Mouse (Mus musculus) hindbrain, embryonic 12.5 days (tissue): Measurements from ENCODE around the gene Ippk. TPM values are rescaled to one million over a fixed set of nuclear protein-coding genes. Genes with fewer than 3 reads are reported as not detected.

ENCODE experiments used
- ATAC-seq: fragments of 200-750 bp; cut with Nextera tagmentation; 2 replicates; pipeline ENCODE4 v1.8.0; 2017; ENCODE audit warnings: moderate TSS enrichment; ENCODE audit not compliant: low FRiP score
- H3K27ac ChIP-seq: fragments of 300-500 bp; sonication (generic); 2 replicates; pipeline ENCODE4 v1.5.1; 2016; ENCODE audit warnings: mild to moderate bottlenecking
- H3K27me3 ChIP-seq: fragments of 300-500 bp; sonication (generic); 2 replicates; pipeline ENCODE4 v1.6.1; 2016; ENCODE audit warnings: mild to moderate bottlenecking
- H3K36me3 ChIP-seq: fragments of 300-500 bp; sonication (generic); 2 replicates; pipeline ENCODE4 v1.6.1; 2016; ENCODE audit warnings: mild to moderate bottlenecking
- H3K4me1 ChIP-seq: fragments of 300-500 bp; sonication (generic); 2 replicates; pipeline ENCODE4 v1.6.1; 2016
- H3K4me2 ChIP-seq: fragments of 300-500 bp; sonication (generic); replicated peaks from 2 replicates; pipeline ENCODE4 v1.6.1; 2016; ENCODE audit warnings: mild to moderate bottlenecking
- H3K4me3 ChIP-seq: fragments of 300-500 bp; sonication (generic); 2 replicates; pipeline ENCODE4 v1.5.1; 2016; ENCODE audit warnings: mild to moderate bottlenecking
- H3K9ac ChIP-seq: fragments of 300-500 bp; sonication (generic); 2 replicates; pipeline ENCODE4 v1.6.1; 2016; ENCODE audit warnings: mild to moderate bottlenecking, moderate library complexity
- H3K9me3 ChIP-seq: fragments of 300-500 bp; sonication (generic); replicated peaks from 2 replicates; pipeline ENCODE4 v1.6.1; 2016; ENCODE audit warnings: mild to moderate bottlenecking
- WGBS: fragments of 180-500 bp; shearing (Covaris S2); methylation state at CpG from one replicate; pipeline ENCODE4 v1.1.7; 2016; 5-methylcytosine and 5-hydroxymethylcytosine counted together
- polyA plus RNA-seq: library from polyadenylated mRNA; unstranded; fragments of >200 nt; fragmentation: Nextera tagmentation; extraction: Ambion mirVana; gene quantifications from 2 replicates; pipeline ENCODE4 v1.2.1, GENCODE M21; 2016

Gene Ippk
- polyA plus RNA-seq, 1 experiment from 2014 or later: 16.5 TPM

DNA sequence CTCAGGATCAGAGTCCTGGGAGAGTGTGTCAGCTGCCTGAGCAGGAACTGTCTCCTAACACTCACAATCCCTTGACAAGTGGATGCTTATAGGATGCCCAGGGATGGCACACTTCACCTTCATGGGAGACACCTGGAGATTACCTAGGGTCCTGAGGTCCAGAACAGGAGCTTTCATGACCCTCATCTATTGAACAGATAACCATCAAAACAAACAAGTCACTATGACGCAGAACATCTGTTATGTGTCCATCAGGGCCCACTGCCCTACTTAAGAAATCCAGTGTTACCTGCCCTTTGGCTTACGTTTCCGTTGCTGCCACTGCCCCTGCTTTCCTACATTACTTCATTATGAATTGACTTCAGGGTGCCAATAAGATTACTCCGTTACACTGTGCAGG is 84.7 kb downstream of the Ippk start:
- 88% methylated on average over 4 of the region's 4 CpGs for whole genome bisulfite sequencing
- Histone ChIP-seq H3K4me3 (no peak overlapping the region), H3K9ac (no peak overlapping the region), H3K9me3 (no peaks in the 10 kb centered on the region), H3K4me1 (no peaks in the 10 kb centered on the region), H3K27me3 (no peaks in the 10 kb centered on the region), H3K4me2 (no peak overlapping the region), H3K27ac (no peak overlapping the region), H3K36me3 (no peaks in the 10 kb centered on the region)
- no peak for ATAC-seq

DNA sequence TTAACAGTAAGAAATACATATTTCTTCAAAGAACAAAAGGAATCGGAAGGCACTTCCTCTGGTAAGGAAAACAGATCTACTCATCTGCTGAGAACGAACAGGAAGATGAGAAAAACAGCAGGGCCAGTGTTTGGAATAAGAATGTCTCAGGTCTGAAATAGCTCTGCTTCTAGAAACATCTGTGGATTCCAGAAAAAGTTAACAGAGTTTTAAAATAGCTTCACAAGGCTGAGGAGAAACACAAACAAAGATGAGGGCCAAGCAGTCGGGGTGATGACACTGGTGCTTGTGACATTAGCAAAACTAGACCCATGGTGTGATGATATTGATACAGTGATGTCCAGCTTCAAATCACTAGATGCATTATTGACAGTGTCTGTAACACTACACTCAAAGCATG is 86.1 kb downstream of the Ippk start:
- no peak overlapping the region for H3K27ac ChIP-seq
- no peaks in the 10 kb centered on the region for H3K9me3 ChIP-seq
- H3K36me3 ChIP-seq: no peaks in the 10 kb centered on the region
- H3K4me2 ChIP-seq: no peak overlapping the region
- H3K4me1 ChIP-seq: no peaks in the 10 kb centered on the region
- no peak overlapping the region for H3K9ac ChIP-seq
- no peaks in the 10 kb centered on the region for H3K27me3 ChIP-seq
- 78% methylated on average over 3 of the region's 3 CpGs for WGBS
- no peak for ATAC-seq
- no peak overlapping the region for H3K4me3 ChIP-seq

Other genes with a start within 250 kb of the Ippk start
- gene Ninj1, start 233.8 kb upstream of the Ippk start, polyA plus RNA-seq: 26.5 and 28.1 TPM in 2 replicates
- 34.8 and 36.8 TPM in 2 replicates for gene Card19, start 205.2 kb upstream of the Ippk start, polyA plus RNA-seq
- gene Susd3, start 172.5 kb upstream of the Ippk start, polyA plus RNA-seq: 0.47 and 0.96 TPM in 2 replicates
- gene Fgd3, start 100.9 kb upstream of the Ippk start, polyA plus RNA-seq: 1.1 and 1.2 TPM in 2 replicates
- 40.7 and 44.2 TPM in 2 replicates for gene Bicd2, start 79.7 kb upstream of the Ippk start, polyA plus RNA-seq
- gene Tes3-ps, start 72.1 kb downstream of the Ippk start, polyA plus RNA-seq: 0.79 and 1.3 TPM in 2 replicates
- 1.4 TPM in 2 replicates for gene Ecm2, start 83.6 kb downstream of the Ippk start, polyA plus RNA-seq
- gene Aspn, start 123.2 kb downstream of the Ippk start, polyA plus RNA-seq: 3.0 and 4.8 TPM in 2 replicates
- gene Omd, start 161.2 kb downstream of the Ippk start, polyA plus RNA-seq: 0.30 and 0.58 TPM in 2 replicates
- gene Ogn, start 186.8 kb downstream of the Ippk start, polyA plus RNA-seq: 25.9 and 39.8 TPM in 2 replicates
- gene Cenpp, start 231.5 kb downstream of the Ippk start, polyA plus RNA-seq: 19.3 and 20.6 TPM in 2 replicates
- 23.7 and 29.4 TPM in 2 replicates for gene Nol8, start 231.8 kb downstream of the Ippk start, polyA plus RNA-seq